Mouse (Mus musculus): ENCODE results near the gene Tubgcp5.
A peak's percentile ranks its signal among the peaks of the same experiment; 100 is the strongest.
"Not testable (repeated sequence)": the region's sequence is repeated elsewhere in the genome, so short reads cannot be mapped to it uniquely, and the experiment has no call there.

The Tubgcp5 gene

GRCm38 (mm10) chr7:55793952-55794603 is at the start of gene Tubgcp5:
Tubgcp5 (plus strand) TSS chr7:55794154.
- DNase-seq (ENCODE audit: low spot score in 2 of 2), result peak; percentile 91 to 98

- no peak for DNase-seq (ENCODE audit: low spot score in 2 of 2)
Observed at GRCm38 (mm10) chr7:55744566-55745220, 49.3 kb upstream of the Tubgcp5 start.

GRCm38 (mm10) chr7:55750841-55751240 is 43.1 kb upstream of the Tubgcp5 start:
- DNase-seq (ENCODE audit: low spot score in 2 of 2), result no peak

GRCm38 (mm10) chr7:55759346-55759745 is 34.6 kb upstream of the Tubgcp5 start:
- no peak for DNase-seq (ENCODE audit: low spot score in 2 of 2)

- DNase-seq (ENCODE audit: low spot score in 2 of 2), result no peak
Observed at GRCm38 (mm10) chr7:55767926-55768325, 26.0 kb upstream of the Tubgcp5 start, which contains the start of gene Siglech. Siglech (plus strand) TSS chr7:55768178.

- no peak for DNase-seq (ENCODE audit: low spot score in 2 of 2)
Observed at GRCm38 (mm10) chr7:55780011-55780410, 13.9 kb upstream of the Tubgcp5 start.

- no peak for DNase-seq (ENCODE audit: low spot score in 2 of 2)
Observed at GRCm38 (mm10) chr7:55782493-55782892, 11.5 kb upstream of the Tubgcp5 start.

GRCm38 (mm10) chr7:55784580-55784979 is 9.4 kb upstream of the Tubgcp5 start:
- DNase-seq (ENCODE audit: low spot score in 2 of 2), result peak in 1 of 2 experiments; percentile 64

- DNase-seq (ENCODE audit: low spot score in 2 of 2), result not testable (repeated sequence)
Observed at GRCm38 (mm10) chr7:55790586-55790985, 3.4 kb upstream of the Tubgcp5 start.

GRCm38 (mm10) chr7:55792280-55792679 is 1.7 kb upstream of the Tubgcp5 start:
- DNase-seq (ENCODE audit: low spot score in 2 of 2), result no peak

- no peak for DNase-seq (ENCODE audit: low spot score in 2 of 2)
Observed at GRCm38 (mm10) chr7:55793236-55793951, 560 bp upstream of the Tubgcp5 start.

GRCm38 (mm10) chr7:55799981-55800380 is 6.0 kb downstream of the Tubgcp5 start:
- no peak for DNase-seq (ENCODE audit: low spot score in 2 of 2)

GRCm38 (mm10) chr7:55809967-55810366 is 16.0 kb downstream of the Tubgcp5 start:
- DNase-seq (ENCODE audit: low spot score in 2 of 2), result no peak

- no peak for DNase-seq (ENCODE audit: low spot score in 2 of 2)
Observed at GRCm38 (mm10) chr7:55824468-55824867, 30.5 kb downstream of the Tubgcp5 start.

- DNase-seq (ENCODE audit: low spot score in 2 of 2), result no peak
Observed at GRCm38 (mm10) chr7:55827551-55827950, 33.6 kb downstream of the Tubgcp5 start.

- DNase-seq (ENCODE audit: low spot score in 2 of 2), result no peak
Observed at GRCm38 (mm10) chr7:55836877-55837276, 42.9 kb downstream of the Tubgcp5 start.

- DNase-seq (ENCODE audit: low spot score in 2 of 2), result no peak
Observed at GRCm38 (mm10) chr7:55841445-55841844, 47.5 kb downstream of the Tubgcp5 start, which contains the start of gene Cyfip1. Cyfip1 (plus strand) TSS chr7:55841745.

- DNase-seq (ENCODE audit: low spot score in 2 of 2), result peak; percentile 53 to 71
Observed at GRCm38 (mm10) chr7:55841977-55842503, 48.1 kb downstream of the Tubgcp5 start.

GRCm38 (mm10) chr7:55842504-55843152 is 48.7 kb downstream of the Tubgcp5 start:
- peak; percentile 14 to 20 for DNase-seq (ENCODE audit: low spot score in 2 of 2)

GRCm38 (mm10) chr7:55846606-55847312 is 52.8 kb downstream of the Tubgcp5 start:
- DNase-seq (ENCODE audit: low spot score in 2 of 2), result no peak

- DNase-seq (ENCODE audit: low spot score in 2 of 2), result no peak
Observed at GRCm38 (mm10) chr7:55849948-55850571, 56.1 kb downstream of the Tubgcp5 start.

All from spleen, postnatal 10 days (tissue).